Mouse (Mus musculus) adrenal gland, postnatal 25 days (tissue): ENCODE results near the gene Espl1. TPM values are rescaled to one million over a fixed set of nuclear protein-coding genes. Genes with fewer than 3 reads are reported as not detected.

Source experiments
- total RNA-seq: library from RNA; stranded (reverse); gene quantifications from 2 replicates; pipeline ENCODE4 v1.2.3, GENCODE M21; 2021

The Espl1 gene
- total RNA-seq, 1 experiment from 2014 or later: 4.1 TPM

Other genes with a start within 250 kb of the Espl1 start
- 244 and 270 TPM in 2 replicates for gene Eif4b, start 222.5 kb upstream of the Espl1 start, total RNA-seq
- 75.2 and 78.7 TPM in 2 replicates for gene Tns2, start 195.9 kb upstream of the Espl1 start, total RNA-seq
- 29.4 and 40.3 TPM in 2 replicates for gene Spryd3, start 160.0 kb upstream of the Espl1 start, total RNA-seq
- gene Igfbp6, start 151.9 kb upstream of the Espl1 start, total RNA-seq: 17.1 and 17.2 TPM in 2 replicates
- gene Soat2, start 145.7 kb upstream of the Espl1 start, total RNA-seq: 0.55 and 1.2 TPM in 2 replicates
- gene Zfp740, start 93.0 kb upstream of the Espl1 start, total RNA-seq: 61.4 and 80.4 TPM in 2 replicates
- 76.1 and 76.8 TPM in 2 replicates for gene Csad, start 91.5 kb upstream of the Espl1 start, total RNA-seq
- gene Itgb7, start 64.3 kb upstream of the Espl1 start, total RNA-seq: 1.5 and 2.0 TPM in 2 replicates
- gene Rarg, start 38.7 kb upstream of the Espl1 start, total RNA-seq: 21.5 and 25.7 TPM in 2 replicates
- gene Gm9918, start 25.7 kb upstream of the Espl1 start, total RNA-seq: 0.15 TPM in 1 of 2 replicates, not detected in the other
- 36.3 and 36.7 TPM in 2 replicates for gene Mfsd5, start 16.8 kb upstream of the Espl1 start, total RNA-seq
- 379 TPM in 2 replicates for gene Pfdn5, start 29.9 kb downstream of the Espl1 start, total RNA-seq
- 72.4 and 77.8 TPM in 2 replicates for gene Myg1, start 35.4 kb downstream of the Espl1 start, total RNA-seq
- 14.4 and 24.0 TPM in 2 replicates for gene Aaas, start 54.5 kb downstream of the Espl1 start, total RNA-seq
- gene Sp7, start 70.9 kb downstream of the Espl1 start, total RNA-seq: 0.15 TPM in 1 of 2 replicates, not detected in the other
- 49.9 and 82.8 TPM in 2 replicates for gene Sp1, start 109.9 kb downstream of the Espl1 start, total RNA-seq
- 1.4 and 1.9 TPM in 2 replicates for gene Amhr2, start 149.1 kb downstream of the Espl1 start, total RNA-seq
- gene Prr13, start 162.8 kb downstream of the Espl1 start, total RNA-seq: 100 and 158 TPM in 2 replicates
- 747 and 809 TPM in 2 replicates for gene Pcbp2, start 174.3 kb downstream of the Espl1 start, total RNA-seq
- gene Gm10337, start 207.5 kb downstream of the Espl1 start, total RNA-seq: not detected in 2 replicates
- gene Map3k12, start 220.8 kb downstream of the Espl1 start, total RNA-seq: 8.1 and 12.0 TPM in 2 replicates
- gene Tarbp2, start 221.9 kb downstream of the Espl1 start, total RNA-seq: 42.4 and 48.9 TPM in 2 replicates
- 3.4 and 6.6 TPM in 2 replicates for gene Npff, start 228.7 kb downstream of the Espl1 start, total RNA-seq